Mouse (Mus musculus): ENCODE data around the gene Rxylt1.

DNA sequence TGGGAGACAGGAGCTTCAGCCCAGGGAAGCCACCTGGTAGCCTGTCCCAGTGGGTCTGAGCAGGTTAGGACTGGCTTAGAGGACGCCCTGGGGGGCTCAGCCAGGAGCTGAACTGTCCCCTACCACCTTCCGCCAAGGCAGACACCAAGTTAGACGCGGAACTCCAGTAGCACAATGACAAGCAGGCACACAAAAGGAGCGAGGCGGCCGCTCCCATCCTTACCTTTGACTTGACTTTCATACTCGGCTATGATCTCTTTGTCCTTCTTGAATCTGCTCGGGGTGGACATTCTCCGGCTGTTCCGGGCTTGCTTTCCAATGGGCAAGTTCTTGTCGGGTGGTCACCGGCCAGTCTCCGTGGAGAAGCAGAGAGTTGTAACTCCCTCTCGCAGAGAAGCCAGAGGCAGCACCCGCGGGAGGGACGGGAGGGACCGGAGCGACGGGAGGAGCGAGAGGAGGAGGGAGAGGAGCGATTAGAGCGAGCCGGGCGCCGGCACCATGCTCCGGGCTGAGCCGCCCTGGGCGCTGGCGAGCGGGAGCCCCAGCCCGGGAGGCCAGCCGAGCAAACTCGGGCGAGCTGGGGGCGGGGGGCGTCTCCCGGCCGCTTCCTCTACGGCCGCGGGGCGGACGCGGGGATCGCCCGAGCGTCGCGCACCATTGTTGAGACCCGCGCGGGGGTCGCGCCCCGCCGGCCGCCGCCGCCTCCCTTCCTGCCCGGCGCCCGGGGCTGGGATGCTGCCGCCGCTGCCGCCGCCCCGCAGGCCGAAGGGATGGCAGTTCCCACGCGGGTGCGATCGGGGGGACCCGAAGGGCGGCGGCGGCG lies 50.1 kb downstream of the Rxylt1 start, which contains the start of gene Srgap1:
- no peak for TF ChIP-seq GATA1 (IDR thresholded peaks at IDR 0.05; ENCODE audit: low read length)
- TF ChIP-seq TAL1 (IDR thresholded peaks at IDR 0.05; ENCODE audit: low read length): no peak

All from erythroblast, embryonic 14.5 days (primary cell).